Mouse (Mus musculus) kidney, postnatal 25 days (tissue): ENCODE results near the gene Cdc40.
A peak's percentile ranks its signal among the peaks of the same experiment; 100 is the strongest.

Experiments used
- DNase-seq, 2 experiments: peaks; one replicate each; pipeline ENCODE4 v3.0.0; 2021; ENCODE audit warnings: mixed read lengths in 2 of 2

The Cdc40 gene

DNA sequence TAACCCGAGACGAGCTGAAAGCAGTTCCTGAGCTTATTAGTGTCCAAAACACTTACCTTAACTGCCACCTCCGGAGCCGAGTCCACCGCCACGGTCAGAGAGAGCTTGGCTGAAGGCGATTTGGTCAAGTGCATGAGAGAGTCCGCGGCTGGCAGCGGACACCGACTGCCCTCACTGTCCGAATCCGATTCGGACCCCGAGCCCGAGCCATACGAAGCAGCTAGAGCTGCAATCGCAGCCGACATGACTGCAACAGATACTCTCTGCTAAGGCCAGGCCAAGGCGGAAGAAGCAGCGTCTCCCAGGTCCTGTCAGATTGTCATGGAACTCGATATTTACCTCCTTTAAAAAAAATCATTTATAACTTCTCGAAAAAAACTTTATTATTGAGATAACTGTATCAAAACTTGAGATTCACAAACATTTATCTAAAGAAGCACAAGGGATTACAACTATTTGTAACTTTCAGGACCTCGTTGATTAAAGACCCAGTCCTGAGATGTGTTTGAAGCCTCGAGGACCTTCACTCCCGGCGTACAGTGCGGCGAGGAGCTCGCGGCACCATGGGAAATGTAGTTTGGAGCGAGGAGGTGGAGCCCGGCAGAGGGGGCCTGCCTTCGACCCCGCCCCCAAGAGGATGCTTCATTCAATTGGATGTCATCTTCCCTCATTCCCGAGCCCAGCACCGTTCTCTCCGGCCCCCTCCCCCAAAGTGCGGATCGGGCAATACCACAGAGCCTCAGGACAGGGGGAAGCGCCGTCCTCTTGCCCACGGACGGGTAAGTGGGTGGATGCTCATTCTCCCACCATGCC is at the start of gene Cdc40, which contains the start of gene Wasf1:
Gene Cdc40 (minus strand): TSS at position 481 of the 813 bp plus-strand sequence.
Gene Wasf1 (plus strand): TSS at position 645 of the 813 bp plus-strand sequence.
- peak; percentile 97 for DNase-seq

DNA sequence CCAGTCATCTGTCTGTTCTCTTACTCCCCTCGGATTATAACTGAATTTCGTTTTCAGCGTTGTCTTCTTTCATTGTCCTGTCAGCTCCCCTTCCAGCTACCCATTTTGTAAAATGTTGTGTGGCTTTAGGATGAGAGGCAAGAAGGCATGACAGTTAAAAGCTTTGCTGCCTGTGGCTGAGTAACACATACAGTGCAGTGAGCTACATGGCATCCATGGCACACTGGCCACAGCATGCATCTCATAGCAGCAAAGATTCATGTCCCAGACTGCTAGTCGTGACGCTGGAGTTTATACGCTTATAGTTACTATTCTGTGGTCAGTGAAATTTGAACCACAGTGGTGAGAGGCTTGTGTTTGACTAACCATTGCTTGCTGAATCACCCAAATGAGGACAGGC is 36.4 kb upstream of the Cdc40 start:
- no peak for DNase-seq

DNA sequence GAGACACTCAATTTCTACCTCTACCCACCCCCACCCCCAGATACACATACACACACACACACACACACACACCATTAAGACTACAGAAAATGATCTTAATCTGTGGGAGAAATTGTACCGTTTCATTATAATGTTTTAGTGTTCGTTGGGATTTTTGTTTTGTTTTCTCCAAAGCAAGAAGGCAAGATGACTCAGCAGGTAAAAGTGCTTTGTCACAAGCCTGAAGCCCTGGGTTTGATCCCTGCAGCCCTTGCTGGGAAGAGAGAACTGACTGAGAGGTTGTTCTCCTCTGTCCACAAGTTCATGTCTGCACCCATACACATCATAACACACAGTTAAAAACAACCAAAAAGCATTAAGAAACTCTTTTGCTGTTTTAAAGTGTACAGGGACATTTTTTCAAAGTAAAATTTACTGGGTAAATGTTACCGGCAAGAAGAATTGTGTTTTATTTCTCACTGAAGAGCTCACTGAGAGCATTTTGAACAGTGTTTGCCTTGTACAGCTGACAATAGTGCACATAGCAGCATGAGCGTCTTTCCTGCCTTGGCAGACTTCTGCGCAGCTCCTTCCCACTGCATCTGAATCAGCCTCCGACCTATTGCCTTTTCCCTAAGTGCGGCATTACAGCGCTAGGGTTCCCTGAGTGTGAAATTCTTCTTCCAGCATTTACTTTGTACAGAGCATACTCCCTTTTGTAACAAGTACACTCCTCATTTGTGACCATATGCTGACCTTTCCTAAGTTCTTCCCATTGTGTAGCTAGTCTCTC is 35.7 kb upstream of the Cdc40 start:
- DNase-seq, result no peak

GRCm38 (mm10) chr10:40915240-40915639 is 32.1 kb upstream of the Cdc40 start:
- no peak for DNase-seq

GRCm38 (mm10) chr10:40910811-40911210 is 27.7 kb upstream of the Cdc40 start:
- DNase-seq, result no peak

GRCm38 (mm10) chr10:40908580-40908979 is 25.5 kb upstream of the Cdc40 start:
- no peak for DNase-seq

DNA sequence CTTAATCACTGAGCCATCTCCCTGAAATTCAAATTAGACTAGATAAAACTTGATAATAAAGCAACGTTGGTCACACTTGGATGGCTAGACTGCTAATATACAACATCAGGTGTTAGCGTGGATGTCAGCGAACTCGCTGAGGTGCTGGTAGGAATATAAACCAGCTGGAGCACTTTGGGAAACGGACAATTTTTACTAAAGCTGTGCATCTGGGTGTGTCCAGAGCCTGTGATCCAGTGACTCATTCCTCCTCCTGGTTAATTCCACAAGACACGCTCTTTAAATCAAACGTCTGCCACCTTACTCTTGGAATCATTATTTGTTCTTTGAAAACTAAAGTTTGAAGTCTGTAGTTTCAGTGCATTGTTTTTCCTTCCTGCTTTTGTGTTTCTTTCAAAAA is 23.7 kb upstream of the Cdc40 start:
- DNase-seq, result no peak

DNA sequence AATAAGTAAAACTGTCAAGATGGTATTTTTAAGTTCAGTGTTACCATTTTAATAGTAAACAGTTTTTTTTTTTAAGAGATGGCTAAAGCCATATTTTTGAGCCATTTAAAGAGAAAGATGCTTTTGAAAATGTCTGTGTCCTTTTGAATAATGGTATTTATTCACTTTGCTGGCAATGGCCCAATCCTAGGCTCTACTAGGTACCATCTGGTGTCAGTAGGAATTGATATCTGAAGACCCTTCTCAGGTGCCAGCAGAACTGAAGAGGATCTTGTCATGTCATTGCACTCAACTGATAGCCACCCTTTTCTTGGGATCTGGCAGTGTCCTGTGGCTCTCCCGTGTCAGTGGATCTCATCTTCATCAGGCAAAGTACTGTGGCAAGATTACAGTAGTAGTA is 23.0 kb upstream of the Cdc40 start:
- no peak for DNase-seq

- DNase-seq, result no peak
Measured at GRCm38 (mm10) chr10:40901786-40902185, 18.7 kb upstream of the Cdc40 start.

DNA sequence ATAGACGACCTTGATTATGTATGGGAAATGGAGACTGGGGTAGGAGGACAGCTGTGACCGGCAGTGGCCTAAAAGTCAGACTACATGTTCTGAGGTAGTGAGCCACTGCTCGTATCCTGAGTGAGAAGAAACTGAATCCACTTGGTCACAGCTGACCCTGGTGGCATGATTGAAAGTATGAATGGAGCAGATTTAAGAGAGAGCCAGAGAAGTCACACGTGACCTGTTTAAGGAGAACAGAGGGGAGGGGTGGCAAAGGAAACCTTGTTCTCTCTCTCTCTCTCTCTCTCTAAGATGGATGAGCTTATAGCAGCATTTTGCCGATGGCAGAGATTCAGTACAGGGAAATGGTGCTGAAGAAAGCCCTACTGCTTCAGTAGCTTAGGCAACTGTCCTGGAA is 13.5 kb upstream of the Cdc40 start:
- no peak for DNase-seq

- DNase-seq, result no peak
Measured at GRCm38 (mm10) chr10:40895765-40896164, 12.7 kb upstream of the Cdc40 start.

DNA sequence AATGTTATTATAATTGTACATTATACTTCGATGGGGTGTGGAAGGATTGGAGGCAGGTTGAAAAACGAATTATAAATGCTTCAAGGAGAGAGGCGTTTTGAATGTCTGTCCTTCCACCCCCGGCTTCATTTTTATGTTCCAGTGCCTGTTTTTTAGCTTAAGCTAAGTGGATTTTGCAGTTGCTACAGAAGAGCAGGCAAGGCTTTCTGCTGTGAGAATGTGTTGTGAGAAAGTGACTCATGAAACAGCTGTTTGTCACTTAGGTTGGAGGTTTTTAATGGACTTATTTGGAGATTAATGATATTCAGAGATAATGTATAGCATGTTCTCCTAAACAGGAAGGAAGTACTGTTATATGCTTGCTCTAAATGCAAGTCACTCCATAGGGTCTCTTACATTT is 6.0 kb upstream of the Cdc40 start:
- DNase-seq, result no peak

DNA sequence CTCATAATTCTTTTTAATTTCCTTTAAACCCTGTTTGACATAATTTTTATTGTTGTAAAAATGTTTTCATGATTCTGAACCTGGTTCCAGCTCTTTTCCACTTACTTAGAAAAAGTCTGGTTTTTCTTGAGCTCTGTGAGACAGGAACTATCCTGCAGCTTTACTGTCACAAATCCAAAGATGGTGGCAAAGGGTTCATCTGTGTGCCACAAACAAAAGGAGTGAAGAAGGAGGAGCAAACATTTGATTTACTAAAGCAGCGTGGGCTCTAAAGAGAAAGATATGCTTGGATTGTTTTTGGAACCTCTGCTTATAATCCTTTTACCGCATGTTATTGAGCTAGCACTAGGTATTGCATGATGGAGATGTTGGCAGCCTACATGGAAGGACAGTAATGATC is 4.2 kb upstream of the Cdc40 start:
- no peak for DNase-seq

GRCm38 (mm10) chr10:40885432-40885831 is 2.3 kb upstream of the Cdc40 start:
- no peak for DNase-seq

DNA sequence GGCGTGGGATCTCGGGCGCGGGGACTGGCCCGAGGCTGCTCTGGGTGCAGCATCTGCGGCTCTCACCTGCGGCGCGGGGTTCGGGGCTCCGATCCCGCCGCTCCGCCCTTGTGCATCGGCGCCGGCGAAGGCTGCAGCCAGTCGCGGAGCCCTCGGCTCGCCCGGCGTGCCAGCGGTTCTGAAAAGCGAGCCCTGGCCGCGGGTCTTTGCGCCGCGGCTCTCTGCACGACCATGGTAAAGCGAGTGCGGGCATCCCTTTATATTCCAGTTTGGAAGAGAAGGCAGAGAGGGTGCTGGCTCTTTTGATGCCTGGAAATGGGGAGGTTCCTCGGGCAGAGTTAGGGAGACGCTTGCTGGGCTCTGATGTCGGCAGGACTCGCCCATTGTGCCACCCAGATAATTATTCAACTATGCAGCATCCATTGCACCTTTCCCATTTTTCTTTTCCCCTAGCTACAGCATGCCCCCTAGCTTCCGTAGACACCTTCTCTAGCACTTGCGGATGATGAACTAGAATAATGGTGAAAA is 1.2 kb upstream of the Cdc40 start:
- peak; percentile 17 to 41 for DNase-seq

DNA sequence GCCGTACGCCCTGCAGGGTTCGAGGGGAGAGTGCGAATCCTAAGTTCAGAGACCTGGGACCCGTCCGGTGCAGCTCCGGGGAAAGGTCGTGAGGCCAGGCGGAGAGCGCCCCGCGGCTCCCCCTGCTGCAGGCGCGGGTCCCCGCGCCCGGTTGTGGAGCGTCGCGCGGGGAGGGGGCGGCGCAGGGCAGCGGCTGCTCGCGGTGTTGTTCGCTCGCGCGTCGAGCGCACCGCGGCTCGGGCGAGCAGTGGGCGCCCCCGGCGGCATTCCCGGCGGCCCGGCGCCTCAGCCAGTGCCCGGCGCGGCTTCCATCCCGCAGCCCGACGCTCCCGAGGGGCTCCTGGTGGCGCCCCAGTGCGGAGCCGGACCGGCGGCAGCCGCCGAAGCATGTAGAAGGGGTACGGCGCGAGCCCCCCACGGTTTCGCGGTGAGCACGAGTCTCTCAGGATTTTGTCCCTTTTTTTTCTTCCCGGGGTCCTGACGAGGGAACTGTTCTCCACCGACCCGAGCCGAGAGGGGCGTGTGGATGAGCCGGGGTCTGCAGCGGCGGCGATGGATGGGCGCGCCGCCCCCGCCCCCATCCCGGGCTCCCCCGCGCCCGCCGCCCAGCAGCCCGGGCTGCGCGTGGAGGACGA is 650 bp upstream of the Cdc40 start:
- no peak for DNase-seq

DNA sequence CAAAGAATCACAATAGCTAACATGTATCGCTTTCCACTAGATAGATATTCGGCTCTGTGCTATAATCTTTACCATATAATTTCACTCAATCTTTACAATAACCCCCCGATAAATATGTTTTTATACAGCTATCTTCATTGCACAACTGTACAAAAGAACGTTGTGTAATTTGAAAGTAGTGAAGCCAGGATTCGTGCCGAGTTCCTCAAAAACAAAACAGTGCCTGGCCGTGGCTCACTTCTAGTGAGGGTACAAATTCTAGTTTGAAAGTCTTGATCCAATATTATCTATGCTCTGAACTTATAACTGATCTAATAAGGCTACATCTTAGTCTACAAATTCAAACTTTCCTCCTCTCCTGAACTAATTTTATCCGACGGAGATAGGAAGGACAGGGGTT is 778 bp downstream of the Cdc40 start:
- DNase-seq, result no peak

- no peak for DNase-seq
Measured at GRCm38 (mm10) chr10:40881236-40881635, 1.9 kb downstream of the Cdc40 start.

GRCm38 (mm10) chr10:40879969-40880368 is 3.1 kb downstream of the Cdc40 start:
- no peak for DNase-seq

- DNase-seq, result no peak
Measured at GRCm38 (mm10) chr10:40878246-40878645, 4.9 kb downstream of the Cdc40 start.

DNA sequence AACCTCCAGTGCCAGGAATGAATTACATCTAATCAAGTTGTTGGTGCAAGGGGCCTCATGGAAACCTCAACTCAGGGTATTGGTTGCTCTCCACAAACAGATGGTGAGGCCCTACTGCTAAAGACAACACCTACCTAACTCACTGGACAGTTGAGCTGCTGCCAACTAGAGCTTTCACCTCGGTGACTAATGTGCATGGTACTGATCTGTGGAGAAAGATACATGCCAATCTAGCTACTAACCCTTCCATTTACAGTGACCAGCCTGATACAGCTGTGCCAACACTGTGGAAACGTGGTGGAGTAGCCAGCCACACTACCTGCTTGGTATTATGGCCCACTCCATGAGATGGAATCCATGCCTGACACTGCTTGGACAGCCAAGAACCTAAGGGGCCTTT is 11.1 kb downstream of the Cdc40 start:
- no peak for DNase-seq

- DNase-seq, result no peak
Measured at GRCm38 (mm10) chr10:40871301-40871700, 11.8 kb downstream of the Cdc40 start.

DNA sequence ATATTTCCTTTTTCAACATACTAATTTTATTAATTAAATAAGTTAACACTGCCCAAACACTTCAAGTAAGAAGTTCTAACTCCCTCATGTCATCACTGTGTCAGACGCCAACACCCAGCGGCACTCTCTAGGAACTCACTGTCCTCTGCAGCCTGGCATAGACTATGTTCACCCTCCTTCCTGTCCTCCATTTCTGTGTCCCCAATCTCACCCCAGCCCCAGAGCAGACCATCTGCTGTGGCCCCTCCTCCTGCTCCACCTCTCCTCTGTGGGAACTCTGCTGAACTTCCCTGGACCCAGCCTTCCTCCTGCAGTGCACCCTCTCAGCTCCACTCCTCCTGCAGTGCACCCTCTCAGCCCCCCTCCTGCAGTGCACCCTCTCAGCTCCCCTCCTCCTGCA is 15.0 kb downstream of the Cdc40 start:
- DNase-seq, result no peak
